Mouse (Mus musculus) leukemia stem cell, adult 10-12 weeks (primary cell): ENCODE measurements around the gene Srsf9. TPM values are rescaled to one million over a fixed set of nuclear protein-coding genes. Genes with fewer than 3 reads are reported as not detected.

Experiments used
- polyA plus RNA-seq: library from polyadenylated mRNA; stranded (reverse); fragments of >175 nt; gene quantifications from 2 replicates; pipeline ENCODE4 v1.2.3, GENCODE M21; 2012; ENCODE audit warnings: low replicate concordance

Srsf9 gene
- polyA plus RNA-seq, result 62.0 and 96.9 TPM in 2 replicates

GRCm38 (mm10) chr5:115326875-115327609 lies at the start of gene Srsf9:
TSS of gene Srsf9 (plus strand) at chr5:115327177.

GRCm38 (mm10) chr5:115279226-115280049 lies 47.5 kb upstream of the Srsf9 start, which contains the start of gene Coq5:
TSS of gene Coq5 (plus strand) at chr5:115279666.

GRCm38 (mm10) chr5:115300792-115301614 lies 26.0 kb upstream of the Srsf9 start, which contains the start of gene Dynll1:
TSS of gene Dynll1 (minus strand) at chr5:115300999.

GRCm38 (mm10) chr5:115340577-115341313 lies 13.8 kb downstream of the Srsf9 start, which contains the start of the genes Gatc and Triap1:
TSS of gene Gatc (minus strand) at chr5:115341178.
TSS of gene Triap1 (plus strand) at chr5:115341225.

GRCm38 (mm10) chr5:115348546-115349224 lies 21.7 kb downstream of the Srsf9 start, which contains the start of gene Cox6a1:
TSS of gene Cox6a1 (minus strand) at chr5:115348981.

Other genes starting within 250 kb of the Srsf9 start
- not detected in 2 replicates for gene Gm10401, start 228.9 kb upstream of the Srsf9 start, polyA plus RNA-seq
- gene Acads, start 207.8 kb upstream of the Srsf9 start, polyA plus RNA-seq, result 25.9 and 44.0 TPM in 2 replicates
- gene Unc119b, start 192.2 kb upstream of the Srsf9 start, polyA plus RNA-seq, result 68.3 and 86.1 TPM in 2 replicates
- 33.4 and 81.7 TPM in 2 replicates for gene Mlec, start 169.0 kb upstream of the Srsf9 start, polyA plus RNA-seq
- 0.44 and 0.99 TPM in 2 replicates for gene Cabp1, start 132.8 kb upstream of the Srsf9 start, polyA plus RNA-seq
- 53.2 and 80.8 TPM in 2 replicates for gene Pop5, start 91.3 kb upstream of the Srsf9 start, polyA plus RNA-seq
- 290 and 465 TPM in 2 replicates for gene Rnf10, start 54.3 kb upstream of the Srsf9 start, polyA plus RNA-seq
- 24.4 and 41.7 TPM in 2 replicates for gene Coq5, start 47.5 kb upstream of the Srsf9 start, polyA plus RNA-seq
- gene Dynll1, start 26.2 kb upstream of the Srsf9 start, polyA plus RNA-seq, result 62.9 and 230 TPM in 2 replicates
- gene Gatc, start 14.0 kb downstream of the Srsf9 start, polyA plus RNA-seq, result 5.0 and 11.2 TPM in 2 replicates
- 0.77 and 3.8 TPM in 2 replicates for gene Triap1, start 14.0 kb downstream of the Srsf9 start, polyA plus RNA-seq
- 2,307 and 4,034 TPM in 2 replicates for gene Cox6a1, start 21.8 kb downstream of the Srsf9 start, polyA plus RNA-seq
- gene Msi1, start 102.4 kb downstream of the Srsf9 start, polyA plus RNA-seq, result 1.3 and 4.1 TPM in 2 replicates
- gene Pla2g1b, start 139.1 kb downstream of the Srsf9 start, polyA plus RNA-seq, result not detected in 2 replicates
- gene Sirt4, start 157.5 kb downstream of the Srsf9 start, polyA plus RNA-seq, result 8.7 and 11.7 TPM in 2 replicates
- gene Pxn, start 179.5 kb downstream of the Srsf9 start, polyA plus RNA-seq, result 64.3 and 85.1 TPM in 2 replicates
- gene Rplp0, start 232.3 kb downstream of the Srsf9 start, polyA plus RNA-seq, result 464 and 832 TPM in 2 replicates
- gene Gcn1l1, start 238.1 kb downstream of the Srsf9 start, polyA plus RNA-seq, result 82.7 and 92.8 TPM in 2 replicates